In genomic region chr15:98993865-98994264, GRCm38 (mm10) we compare ENCODE assay signal across 8 mouse cellular contexts. TPM values are rescaled to one million over a fixed set of nuclear protein-coding genes. Genes with fewer than 3 reads are reported as not detected.
DNase-seq lines count a peak whose midpoint lies in the region; ATAC-seq and TF ChIP-seq lines count a peak whose summit lies in the region.

No protein-coding gene starts in this region.

- no peaks in the 10 kb centered on the region for H3K9me3 ChIP-seq in G1E (replicated peaks)
- no peaks in the 10 kb centered on the region for H3K9me3 ChIP-seq in forebrain, embryonic 15.5 days
- H3K9me3 ChIP-seq in hindbrain, embryonic 10.5 days: no peaks in the 10 kb centered on the region

- H3K9ac ChIP-seq in forebrain, embryonic 15.5 days (replicated peaks): peak overlapping the region; percentile 82

- peak overlapping the region; percentile 89 for H3K4me2 ChIP-seq in forebrain, embryonic 15.5 days (replicated peaks)

- H3K27me3 ChIP-seq in G1E (ENCODE audit: insufficient read depth, low read length): peaks cover 5% of the 10 kb centered on the region; the same call in 1 of the 2 replicates
- H3K27me3 ChIP-seq in forebrain, embryonic 15.5 days: no peaks in the 10 kb centered on the region
- no peaks in the 10 kb centered on the region for H3K27me3 ChIP-seq in hindbrain, embryonic 10.5 days (ENCODE audit: insufficient read depth, poor library complexity, severe bottlenecking)

- no peak; the same call in 1 of the 2 replicates for ATAC-seq in G1E (ENCODE audit: extremely low read depth, insufficient number of reproducible peaks, low FRiP score, poor library complexity, severe bottlenecking)
- no peak for ATAC-seq in forebrain, embryonic 15.5 days (replicated peaks)

- peak overlapping the region; percentile 98 for H3K27ac ChIP-seq in forebrain, embryonic 15.5 days (replicated peaks)
- peak overlapping the region; percentile 95 for H3K27ac ChIP-seq in hindbrain, embryonic 10.5 days

- DNase-seq in G1E (ENCODE audit: low spot score): peak; percentile 78
- DNase-seq in cerebellum, adult 11-12 months: peak; percentile 84
- peak; percentile 90 for DNase-seq in hindbrain, embryonic 10.5 days (ENCODE audit: low spot score)
- peak; percentile 73 for DNase-seq in layer of hippocampus, adult 9-10 months (ENCODE audit: low spot score)
- DNase-seq in lung, postnatal 14 days: peak; percentile 93
- DNase-seq in retina, embryonic 14.5 days (ENCODE audit: low spot score): peak; percentile 98
- peak; percentile 85 to 86 for DNase-seq in thymus, postnatal 36 days

- WGBS in forebrain, embryonic 15.5 days: 0% methylated on average over 11 of the region's 11 CpGs
- WGBS in hindbrain, embryonic 10.5 days: 3% methylated on average over 11 of the region's 11 CpGs

- no peak overlapping the region; the same call in 1 of the 2 replicates for H3K4me3 ChIP-seq in G1E (ENCODE audit: low read depth, low read length)
- peak overlapping the region; percentile 47 for H3K4me3 ChIP-seq in forebrain, embryonic 15.5 days
- H3K4me3 ChIP-seq in hindbrain, embryonic 10.5 days: 0 out of 2 replicates have a peak overlapping the region, but pooled peaks have one; percentile 53

- peaks cover 52% of the 10 kb centered on the region for H3K4me1 ChIP-seq in G1E (ENCODE audit: insufficient read depth, low read depth, low read length)
- peaks cover 45% of the 10 kb centered on the region for H3K4me1 ChIP-seq in forebrain, embryonic 15.5 days
- peaks cover 71% of the 10 kb centered on the region for H3K4me1 ChIP-seq in hindbrain, embryonic 10.5 days (replicated peaks)

- peak; percentile 73 for TF ChIP-seq CTCF in G1E (IDR thresholded peaks at IDR 0.05; ENCODE audit: low read depth, low read length)

- H3K36me3 ChIP-seq in G1E (replicated peaks): no peaks in the 10 kb centered on the region
- no peaks in the 10 kb centered on the region for H3K36me3 ChIP-seq in forebrain, embryonic 15.5 days
- H3K36me3 ChIP-seq in hindbrain, embryonic 10.5 days: peaks cover 8% of the 10 kb centered on the region

RNA-seq across cellular contexts. Expression of gene Tuba1c, which starts 35.8 kb away (rescaled TPM):
- total RNA-seq in G1E (2014; fragmentation: Nextera tagmentation): 856 and 1,023 TPM in 2 replicates
- 252 and 273 TPM in 2 replicates for total RNA-seq in G1E (2017)
- 47.1 and 72.7 TPM in 2 replicates for polyA plus RNA-seq in G1E (2012)
- 45.7 and 53.5 TPM in 2 replicates for polyA plus RNA-seq in forebrain, embryonic 15.5 days (2015; fragmentation: Nextera tagmentation; extraction: Ambion mirVana)
- 111 and 135 TPM in 2 replicates for polyA plus RNA-seq in hindbrain, embryonic 10.5 days (2016; fragmentation: Nextera tagmentation; extraction: Ambion mirVana)

RNA-seq across cellular contexts. Expression of gene Tuba1a, which starts 40.4 kb away (rescaled TPM):
- total RNA-seq in G1E (2014; fragmentation: Nextera tagmentation) (11.6 and 22.3 TPM in 2 replicates), G1E (2017) (35.9 and 52.0 TPM in 2 replicates)
- polyA plus RNA-seq in G1E (2012): 1.4 and 3.3 TPM in 2 replicates
- polyA plus RNA-seq in forebrain, embryonic 15.5 days (2015; fragmentation: Nextera tagmentation; extraction: Ambion mirVana): 14,933 and 15,115 TPM in 2 replicates
- 4,838 and 8,764 TPM in 2 replicates for polyA plus RNA-seq in hindbrain, embryonic 10.5 days (2016; fragmentation: Nextera tagmentation; extraction: Ambion mirVana)

RNA-seq across cellular contexts. Expression of gene Gm49450, which starts 40.5 kb away (rescaled TPM):
- total RNA-seq in G1E (2014; fragmentation: Nextera tagmentation): not detected in 2 replicates
- not detected in 2 replicates for total RNA-seq in G1E (2017)
- polyA plus RNA-seq in G1E (2012): not detected in 2 replicates
- not detected in 2 replicates for polyA plus RNA-seq in forebrain, embryonic 15.5 days (2015; fragmentation: Nextera tagmentation; extraction: Ambion mirVana)
- not detected in 2 replicates for polyA plus RNA-seq in hindbrain, embryonic 10.5 days (2016; fragmentation: Nextera tagmentation; extraction: Ambion mirVana)

RNA-seq across cellular contexts. Expression of gene Tuba1b, which starts 59.5 kb away (rescaled TPM):
- 1,654 and 1,866 TPM in 2 replicates for total RNA-seq in G1E (2014; fragmentation: Nextera tagmentation)
- 717 and 929 TPM in 2 replicates for total RNA-seq in G1E (2017)
- 255 and 384 TPM in 2 replicates for polyA plus RNA-seq in G1E (2012)
- 1,138 and 1,204 TPM in 2 replicates for polyA plus RNA-seq in forebrain, embryonic 15.5 days (2015; fragmentation: Nextera tagmentation; extraction: Ambion mirVana)
- 2,254 and 2,463 TPM in 2 replicates for polyA plus RNA-seq in hindbrain, embryonic 10.5 days (2016; fragmentation: Nextera tagmentation; extraction: Ambion mirVana)

Comparison
In these comparisons a context has a peak if more than half of its experiments do, and no peak if none do; other contexts are left out.
1. RNA of gene Tuba1a, which starts 40.4 kb away (polyA plus RNA-seq): 14,933 to 15,115 TPM in forebrain, embryonic 15.5 days and 4,838 to 8,764 TPM in hindbrain, embryonic 10.5 days; 1.4 to 3.3 TPM in G1E; every median in the first group is over 1,000 times any median in the second.
2. Peak in every context shown above with its lines, with median percentiles within 50 percentile points of each other: DNase-seq.